Mouse (Mus musculus) myocyte (in vitro differentiated cells): Measurements from ENCODE around the gene Mrpl2.

Experiments used
- CEBPB ChIP-seq: IDR thresholded peaks from 2 replicates; pipeline ENCODE4 v1.6.1; 2011; ENCODE audit warnings: mild to moderate bottlenecking, moderate library complexity; ENCODE audit not compliant: poor library complexity, insufficient read depth, severe bottlenecking
- E2F4 ChIP-seq: IDR thresholded peaks from one replicate; pipeline ENCODE4 v1.6.1; 2011; ENCODE audit warnings: mild to moderate bottlenecking, control low read depth, moderate library complexity; ENCODE audit not compliant: insufficient read depth
- MAX ChIP-seq: IDR thresholded peaks from one replicate; pipeline ENCODE4 v1.6.1; 2011; ENCODE audit warnings: low read depth, mild to moderate bottlenecking, control low read depth
- MYOD1 ChIP-seq, 3 experiments: IDR thresholded peaks; one replicate each; pipeline ENCODE4 v1.6.1; 2011; ENCODE audit warnings: control low read depth in 2 of 3, low read depth in 2 of 3, mild to moderate bottlenecking in 2 of 3, moderate library complexity in 1 of 3; ENCODE audit not compliant: insufficient read length in 2 of 3, control insufficient read depth in 1 of 3
- MYOG ChIP-seq, 3 experiments: IDR thresholded peaks; one replicate each; pipeline ENCODE4 v1.6.1; 2011; ENCODE audit warnings: control low read depth in 2 of 3, low read depth in 2 of 3, mild to moderate bottlenecking in 2 of 3; ENCODE audit not compliant: insufficient read length in 2 of 3, control insufficient read depth in 1 of 3, insufficient read depth in 1 of 3
- POLR2A ChIP-seq: IDR thresholded peaks from one replicate; pipeline ENCODE4 v1.6.1; 2011; ENCODE audit warnings: low read depth, mild to moderate bottlenecking, control low read depth, moderate library complexity; ENCODE audit not compliant: insufficient read length
- POLR2AphosphoS2 ChIP-seq: IDR thresholded peaks from one replicate; pipeline ENCODE4 v1.6.1; 2011; ENCODE audit warnings: low read depth, control low read depth; ENCODE audit not compliant: insufficient read length
- REST ChIP-seq: IDR thresholded peaks from one replicate; pipeline ENCODE4 v1.6.1; 2011; ENCODE audit warnings: mild to moderate bottlenecking, control low read depth, moderate library complexity; ENCODE audit not compliant: insufficient read depth, insufficient read length
- SRF ChIP-seq: IDR thresholded peaks from one replicate; pipeline ENCODE4 v1.6.1; 2011; ENCODE audit warnings: low read depth; ENCODE audit not compliant: control insufficient read depth, insufficient read length
- TCF12 ChIP-seq: IDR thresholded peaks from one replicate; pipeline ENCODE4 v1.6.1; 2011; ENCODE audit warnings: mild to moderate bottlenecking, control low read depth; ENCODE audit not compliant: poor library complexity, insufficient read depth, severe bottlenecking
- TCF3 ChIP-seq: IDR thresholded peaks from one replicate; pipeline ENCODE4 v1.6.1; 2011; ENCODE audit warnings: low read depth, control low read depth; ENCODE audit not compliant: insufficient read length
- USF1 ChIP-seq: IDR thresholded peaks from one replicate; pipeline ENCODE4 v1.6.1; 2011; ENCODE audit warnings: low read depth, mild to moderate bottlenecking, control low read depth, moderate library complexity

- TF ChIP-seq POLR2A: no peak
- TF ChIP-seq CEBPB: no peak
- TF ChIP-seq POLR2AphosphoS2: no peak
- TF ChIP-seq REST: no peak
- no peak for TF ChIP-seq MYOG (IDR thresholded peaks at IDR 0.05; ENCODE audit: control insufficient read depth in 1 of 3, insufficient read depth in 1 of 3, insufficient read length in 2 of 3, low read depth in 2 of 3)
- no peak for TF ChIP-seq MYOD1 (IDR thresholded peaks at IDR 0.05; ENCODE audit: control insufficient read depth in 1 of 3, insufficient read length in 2 of 3, low read depth in 2 of 3)
- TF ChIP-seq E2F4: no peak
- no peak for TF ChIP-seq USF1
- TF ChIP-seq MAX: no peak
- TF ChIP-seq SRF: no peak
- no peak for TF ChIP-seq TCF12
- TF ChIP-seq TCF3: no peak
Measured at GRCm38 (mm10) chr17:46603229-46603628, 42.8 kb upstream of the Mrpl2 start.
